Mouse (Mus musculus) lung, adult 18-20 months (tissue): ENCODE data around the gene C1s1.
"Not testable (repeated sequence)": the region's sequence is repeated elsewhere in the genome, so short reads cannot be mapped to it uniquely, and the experiment has no call there.

Experiments used
- DNase-seq, 2 experiments: peaks; one replicate each; pipeline ENCODE4 v3.0.0; 2022; ENCODE audit warnings: mixed read lengths in 2 of 2

The C1s1 gene

DNA sequence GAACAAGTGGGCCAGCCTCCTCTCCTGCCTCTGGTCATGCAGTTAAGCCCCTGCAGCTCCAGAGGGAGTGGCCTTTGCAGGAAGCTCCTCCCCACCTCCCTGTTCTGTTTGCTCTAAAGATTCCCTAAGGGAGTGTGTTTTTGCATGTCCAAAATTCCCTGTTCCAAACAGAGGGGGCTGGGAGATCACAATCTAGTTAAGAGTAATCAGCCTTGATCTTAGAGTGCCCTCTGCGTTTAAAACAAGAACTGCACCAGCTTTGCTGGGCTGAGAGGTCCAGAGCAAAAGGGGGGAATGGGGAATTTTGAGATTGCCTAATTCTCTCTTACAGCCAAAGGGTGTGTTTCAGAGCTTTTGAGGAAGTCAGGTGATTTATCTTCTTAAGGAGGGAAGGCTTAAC, at the start of gene C1s1:
TSS of gene C1s1 (minus strand) at position 76 of the 400 bp plus-strand sequence.
- DNase-seq = peak; percentile 58 to 76

DNA sequence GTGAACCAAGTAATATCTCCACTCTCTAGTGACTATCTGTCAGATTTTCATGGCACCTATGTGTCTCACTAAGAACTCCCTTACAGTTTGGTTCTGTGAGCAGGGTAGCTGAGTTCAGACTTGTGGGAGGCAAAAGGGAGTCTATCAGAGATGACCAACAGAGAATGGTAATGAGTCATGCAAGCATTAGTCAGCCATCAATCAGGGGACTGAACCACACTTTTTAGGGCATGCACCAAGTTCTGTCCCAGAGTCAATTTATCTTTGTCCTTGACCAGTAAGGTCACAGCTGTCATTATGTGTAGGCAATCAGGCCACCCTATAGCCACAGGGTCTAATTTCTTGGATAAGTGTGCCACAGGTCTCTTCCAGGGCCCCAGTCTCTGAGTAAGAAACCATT, 46.6 kb upstream of the C1s1 start:
- DNase-seq = no peak

DNA sequence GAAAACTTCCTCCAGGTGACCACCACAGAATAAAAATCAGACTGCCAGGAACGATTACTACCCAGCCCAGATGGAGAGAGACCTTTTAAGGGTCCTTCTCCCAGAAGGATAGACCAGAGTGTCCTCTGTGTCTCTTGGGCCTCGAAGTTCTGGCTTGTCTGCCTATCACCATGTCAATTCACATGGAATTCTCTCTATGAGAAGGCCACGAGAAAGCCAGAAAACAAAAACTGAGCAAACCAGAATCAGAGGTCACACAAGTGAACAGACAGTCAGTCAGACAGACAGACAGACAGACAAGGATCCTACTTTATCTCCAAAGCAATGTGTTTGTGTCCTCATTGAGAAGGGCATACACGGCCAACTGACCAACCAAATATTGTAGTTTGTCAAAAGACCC, 44.1 kb upstream of the C1s1 start:
- DNase-seq = no peak

DNA sequence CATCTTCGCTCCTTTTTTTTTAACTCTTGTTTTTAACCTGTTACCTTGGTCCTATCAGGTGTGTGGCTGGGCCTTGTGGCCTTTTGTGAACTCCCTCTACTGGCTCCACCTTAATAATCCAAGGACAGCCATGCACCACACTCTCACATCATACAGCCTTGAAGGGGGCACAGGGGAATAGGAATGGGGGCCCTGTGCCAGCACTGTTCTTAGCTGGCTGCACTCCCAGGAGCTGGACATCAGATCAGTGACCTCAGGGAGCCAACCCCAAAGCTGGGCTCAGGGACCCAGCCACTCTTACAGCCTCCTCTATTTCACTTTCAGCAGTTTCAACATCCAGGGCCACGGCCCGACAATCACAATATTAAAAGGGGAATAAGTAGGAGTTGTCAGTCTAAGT, 43.6 kb upstream of the C1s1 start:
- no peak for DNase-seq

DNA sequence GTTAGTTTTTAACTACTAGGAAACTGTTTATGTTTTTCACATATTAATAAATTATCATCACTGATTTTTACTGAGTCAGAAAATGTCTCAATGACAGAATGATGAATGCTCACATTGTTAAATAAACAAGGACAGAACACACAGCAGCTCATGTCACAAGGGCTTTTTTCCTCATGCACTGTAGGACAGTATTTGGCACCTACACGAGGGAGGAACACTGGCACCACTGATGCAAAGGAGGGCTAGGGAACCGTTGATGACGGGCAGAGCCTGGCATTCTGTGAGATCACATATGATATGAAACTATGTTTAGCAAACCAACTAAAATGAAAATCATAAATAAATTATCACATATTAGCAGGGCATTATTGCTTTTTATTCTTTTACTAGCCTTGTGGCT, 42.8 kb upstream of the C1s1 start:
- no peak for DNase-seq

DNA sequence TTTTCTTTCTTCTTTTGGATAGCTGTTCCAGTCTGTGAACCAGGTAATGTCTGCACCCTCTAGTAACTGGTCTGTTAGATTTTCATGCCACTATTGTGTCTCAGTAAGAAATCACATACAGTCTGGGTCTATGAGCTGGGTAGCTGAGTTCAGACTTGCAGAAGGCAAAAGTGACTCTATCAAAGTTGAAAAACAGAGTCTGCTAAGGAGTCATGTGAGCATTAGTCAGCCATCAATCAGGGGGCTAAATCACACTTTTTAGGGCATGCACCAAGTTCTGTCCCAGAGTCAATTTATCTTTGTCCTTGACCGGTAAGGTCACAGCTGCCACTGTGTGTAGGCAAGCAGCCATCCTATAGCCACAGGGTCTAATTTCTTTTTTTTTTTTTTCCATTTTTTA, 40.1 kb upstream of the C1s1 start:
- no peak for DNase-seq

DNA sequence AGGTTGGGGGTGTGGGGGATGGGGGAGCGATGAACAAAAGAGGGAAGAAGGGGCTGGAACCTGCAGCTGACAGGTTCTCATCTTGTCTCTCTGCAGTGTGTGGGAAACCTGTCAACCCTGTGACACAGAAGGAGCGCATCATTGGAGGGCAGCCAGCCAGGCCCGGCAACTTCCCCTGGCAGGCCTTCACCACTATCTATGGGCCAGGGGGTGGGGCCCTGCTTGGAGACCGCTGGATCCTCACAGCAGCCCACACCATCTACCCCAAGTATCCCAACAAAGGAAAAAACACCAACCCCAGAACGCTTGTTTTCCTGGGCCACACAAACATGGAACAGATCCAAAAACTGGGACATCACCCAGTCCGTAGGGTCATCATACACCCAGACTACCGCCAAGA, 38.0 kb upstream of the C1s1 start:
- DNase-seq = not testable (repeated sequence)

DNA sequence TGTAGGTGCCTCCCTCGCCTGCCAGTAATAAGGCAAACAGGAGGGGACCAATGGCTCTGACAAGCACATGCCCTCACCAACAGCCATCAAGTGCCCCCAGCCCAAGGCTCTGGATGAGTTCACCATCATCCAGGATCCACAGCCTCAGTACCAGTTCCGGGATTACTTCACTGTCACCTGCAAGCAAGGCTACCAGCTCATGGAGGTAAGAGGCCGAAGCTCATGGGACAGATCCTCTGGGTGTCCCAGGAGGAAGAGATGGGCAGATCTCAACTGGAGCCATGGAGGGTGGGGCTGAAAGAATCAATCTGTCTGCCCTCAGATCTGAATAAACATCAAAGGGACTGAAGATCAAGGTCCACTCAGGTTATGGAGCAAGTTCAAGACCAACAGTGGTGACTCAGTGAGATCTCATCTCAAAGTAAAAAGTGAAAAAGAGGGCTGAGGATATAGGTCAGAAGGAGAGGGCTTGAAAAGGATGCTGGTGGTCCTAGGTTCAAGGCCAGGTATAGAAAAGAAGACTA, 33.1 kb upstream of the C1s1 start:
- not testable (repeated sequence) for DNase-seq

DNA sequence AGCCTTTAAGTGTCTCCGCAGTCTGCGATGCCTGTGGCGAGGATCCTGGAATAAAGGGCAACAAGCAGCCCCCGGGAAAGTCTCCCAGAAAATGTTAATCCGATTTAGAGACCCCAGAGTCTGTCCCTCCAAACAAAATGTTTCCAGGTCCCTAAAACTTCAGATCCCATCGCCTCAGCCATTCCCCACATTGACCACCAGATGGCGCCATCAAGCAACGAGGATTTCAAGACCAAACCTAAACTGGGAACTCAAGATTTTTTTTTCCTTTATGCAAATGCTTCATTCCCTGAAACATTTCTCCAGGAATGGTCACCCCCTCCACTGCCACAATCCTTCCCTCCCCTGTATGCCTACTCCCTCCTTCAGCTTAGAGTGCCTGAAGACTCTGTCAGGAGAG, 27.9 kb upstream of the C1s1 start, which contains the start of gene C1rb:
TSS of gene C1rb (plus strand) at position 269 of the 400 bp plus-strand sequence.
- peak; percentile 39 to 50 for DNase-seq

DNA sequence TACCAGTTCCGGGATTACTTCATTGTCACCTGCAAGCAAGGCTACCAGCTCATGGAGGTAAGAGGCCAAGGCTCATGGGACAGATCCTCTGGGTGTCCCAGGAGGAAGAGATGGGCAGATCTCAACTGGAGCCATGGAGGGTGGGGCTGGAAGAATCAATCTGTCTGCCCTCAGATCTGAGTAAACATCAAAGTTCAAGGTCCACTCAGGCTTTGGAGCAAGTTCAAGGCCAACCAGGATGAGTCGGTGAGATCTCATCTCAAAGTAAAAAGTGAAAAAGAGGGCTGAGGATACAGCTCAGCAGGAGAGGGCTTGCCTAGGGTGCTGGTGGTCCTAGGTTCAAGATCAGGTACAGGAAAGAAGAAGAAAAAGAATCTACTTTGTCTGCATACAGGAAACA, 19.5 kb upstream of the C1s1 start:
- not testable (repeated sequence) for DNase-seq

DNA sequence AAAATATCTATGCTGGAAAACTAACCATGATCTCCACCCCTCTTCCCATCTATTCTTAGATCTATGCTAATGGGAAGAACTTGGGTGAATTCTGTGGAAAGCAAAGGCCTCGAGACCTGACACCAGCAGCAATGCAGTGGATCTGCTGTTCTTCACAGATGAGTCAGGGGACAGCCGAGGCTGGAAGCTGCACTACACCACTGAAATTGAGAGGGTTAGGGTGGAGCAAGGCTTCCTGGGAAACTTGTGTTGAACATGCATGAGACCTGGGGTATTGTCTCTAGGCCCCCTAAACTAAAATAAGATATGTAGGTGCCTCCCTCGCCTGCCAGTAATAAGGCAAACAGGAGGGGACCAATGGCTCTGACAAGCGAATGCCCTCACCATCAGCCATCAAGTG, 19.0 kb upstream of the C1s1 start:
- not testable (repeated sequence) for DNase-seq

DNA sequence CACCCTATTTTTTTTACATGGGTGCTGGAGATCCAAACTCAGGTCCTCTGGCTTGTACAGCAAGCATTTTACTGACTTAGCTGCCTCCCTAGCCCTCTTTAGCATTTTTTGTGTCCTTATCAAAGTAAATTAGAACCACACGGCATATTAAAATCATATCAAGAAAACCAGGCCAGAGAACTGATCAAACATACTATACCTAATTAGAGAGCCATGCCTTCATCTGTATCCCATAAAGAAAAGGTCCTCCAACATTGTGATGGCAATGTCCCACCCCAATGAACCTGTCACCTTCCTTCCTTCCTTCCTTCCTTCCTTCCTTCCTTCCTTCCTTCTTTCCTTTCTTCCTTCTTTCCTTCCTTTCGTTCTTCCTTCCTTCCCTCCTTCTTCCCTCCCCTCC, 13.8 kb upstream of the C1s1 start:
- not testable (repeated sequence) for DNase-seq

DNA sequence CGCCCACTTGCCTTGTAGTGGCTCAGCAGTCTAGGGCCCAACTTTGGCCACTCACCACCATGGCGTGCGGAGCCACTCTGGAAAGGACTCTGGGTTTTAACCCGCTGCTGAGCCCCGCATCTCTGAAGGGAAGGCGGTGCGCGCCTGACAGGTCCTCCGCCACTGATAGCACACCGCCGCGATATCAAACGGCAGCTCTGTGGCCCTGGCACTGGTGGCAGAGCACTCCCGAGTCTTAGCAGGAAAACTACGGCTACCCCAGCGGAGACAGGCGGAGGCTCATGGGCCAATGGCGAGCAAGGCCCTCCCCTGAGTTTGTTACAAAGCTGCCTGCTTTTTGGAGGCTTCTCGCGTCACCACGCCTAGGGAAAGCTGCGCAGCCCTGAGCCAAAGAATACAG, 10.6 kb upstream of the C1s1 start:
- peak in 1 of 2 experiments; percentile 10 for DNase-seq

DNA sequence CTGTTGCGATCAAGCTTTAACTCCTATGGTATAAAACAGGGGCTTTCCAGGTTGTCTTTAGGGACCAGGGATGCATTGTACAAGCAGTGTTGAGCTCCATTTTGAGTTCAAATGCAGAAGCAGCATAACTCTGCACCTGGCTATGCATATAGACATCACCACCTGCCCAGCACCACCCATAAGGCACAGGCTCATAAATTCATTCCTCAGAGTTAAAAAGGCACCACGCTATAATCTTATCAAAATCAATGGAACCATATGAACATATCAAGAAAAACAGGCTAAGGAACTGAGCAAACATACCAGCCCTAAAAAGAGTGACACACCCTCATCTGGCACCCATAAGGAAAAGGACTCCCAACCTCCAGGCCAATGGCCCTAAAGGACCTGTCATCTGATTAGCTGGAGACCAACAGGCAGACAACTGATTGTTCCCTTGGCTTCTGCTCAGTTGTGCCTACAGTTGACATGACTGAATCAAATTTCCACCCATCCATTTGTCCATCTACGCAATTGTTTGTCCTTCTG, 6.9 kb upstream of the C1s1 start:
- DNase-seq = no peak

DNA sequence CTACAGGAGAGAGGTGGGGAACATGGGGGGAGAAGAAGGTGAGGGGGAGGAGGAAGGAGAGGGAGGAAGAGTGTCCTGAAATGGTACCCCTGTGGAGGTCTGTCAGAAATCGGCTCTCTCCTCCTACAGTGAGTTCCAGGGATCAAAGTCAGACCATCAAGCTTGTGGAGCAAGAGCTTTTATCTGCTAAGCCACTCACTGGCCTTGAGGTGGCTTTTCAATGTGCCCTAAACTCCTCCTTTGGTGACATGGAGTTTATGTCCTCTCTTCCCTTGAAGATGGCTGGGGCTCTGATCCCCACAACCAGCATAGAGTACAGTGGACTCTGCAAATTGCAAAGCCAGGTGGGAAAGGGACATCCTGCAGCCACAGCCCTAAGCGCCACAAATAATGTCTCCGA, 5.8 kb upstream of the C1s1 start:
- DNase-seq = not testable (repeated sequence)

DNA sequence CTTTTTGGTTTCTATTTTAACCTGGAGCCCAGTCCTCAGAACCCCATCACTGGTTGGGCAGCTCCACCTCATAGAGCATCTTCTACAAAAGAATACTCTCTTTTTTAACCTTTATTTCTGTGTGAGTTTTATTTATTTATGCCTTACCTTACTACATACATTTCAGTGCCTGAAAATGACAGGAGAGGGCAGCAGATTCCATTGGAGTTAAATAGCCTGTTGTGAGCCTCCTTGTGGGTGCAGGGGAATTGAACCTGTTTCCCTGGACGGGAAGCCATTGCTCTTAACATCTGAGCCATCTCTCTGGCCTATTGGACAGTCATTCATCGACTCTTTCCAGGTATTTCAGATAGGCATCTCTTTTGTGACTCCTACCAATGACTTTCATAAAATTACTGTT, 3.3 kb upstream of the C1s1 start:
- DNase-seq = no peak

DNA sequence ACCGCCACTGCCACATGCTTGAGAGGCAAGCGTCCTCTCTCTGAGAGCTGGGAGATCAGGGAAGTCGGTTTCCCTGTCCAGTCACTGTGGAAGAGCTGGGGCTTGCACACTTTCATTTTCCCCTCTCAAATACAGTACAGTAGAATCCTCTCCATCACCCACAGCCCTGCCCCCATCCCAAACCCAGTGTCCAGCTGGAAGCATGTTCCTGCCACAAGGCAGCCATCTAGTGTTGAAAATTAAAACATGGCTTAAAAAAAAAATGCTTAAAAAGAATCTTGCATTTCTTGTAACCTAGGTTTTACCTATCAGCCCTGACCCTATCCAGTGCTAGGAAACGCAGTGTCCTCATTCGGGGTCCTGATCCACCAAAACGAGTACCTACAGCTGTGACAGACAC, 2.3 kb upstream of the C1s1 start:
- DNase-seq = peak; percentile 6 to 8

DNA sequence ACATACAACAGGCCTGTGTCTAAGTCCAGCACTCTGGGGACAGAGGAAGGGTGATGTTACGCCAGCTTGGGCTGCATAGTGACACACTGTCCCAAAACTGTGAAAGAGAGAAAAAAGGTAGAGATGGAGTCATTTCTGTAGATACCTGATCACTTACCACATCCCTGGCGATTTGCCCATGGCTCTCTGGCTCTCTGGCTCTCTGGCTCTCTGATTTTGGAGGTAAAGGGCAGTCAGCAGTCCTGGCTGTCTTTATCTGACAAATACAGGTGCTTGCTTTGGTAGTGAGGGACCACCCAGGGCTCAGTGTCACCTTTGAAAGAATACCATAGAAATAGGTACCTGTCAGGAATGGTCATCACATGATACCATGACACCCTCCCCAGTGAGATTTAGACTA, 983 bp downstream of the C1s1 start:
- DNase-seq = not testable (repeated sequence)

DNA sequence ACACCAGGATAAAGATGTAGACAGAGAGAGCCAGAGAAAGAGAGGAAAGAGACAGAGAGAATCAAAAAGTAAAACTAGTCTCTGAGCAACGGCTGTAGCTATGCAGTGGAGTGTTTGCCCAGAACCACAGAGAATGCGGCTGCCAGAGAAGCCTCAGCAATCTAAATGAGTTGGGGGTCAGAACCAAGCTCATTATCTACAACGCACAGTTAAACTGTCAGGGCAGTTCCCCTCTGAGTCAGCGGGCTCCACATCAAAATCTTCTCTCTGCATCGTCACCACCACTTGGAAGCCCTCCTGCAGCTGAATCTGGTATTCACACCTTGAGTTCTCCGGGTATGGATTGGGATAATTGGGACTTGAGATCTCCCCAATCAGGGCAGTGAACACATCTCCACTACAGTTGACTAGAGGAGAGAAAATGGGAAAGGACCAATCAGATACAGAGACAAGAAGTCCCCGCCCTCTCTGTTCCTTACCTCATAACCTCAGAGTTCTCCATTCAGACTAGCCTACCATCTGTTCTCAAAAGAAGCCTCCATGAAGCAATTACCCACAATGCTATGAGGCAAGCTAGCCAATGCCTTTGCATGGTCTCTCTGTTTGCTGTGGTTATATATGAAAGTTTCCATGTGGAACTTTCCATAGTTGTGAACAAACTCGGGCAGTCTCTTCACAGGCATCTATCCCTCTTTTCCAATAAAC, 5.9 kb downstream of the C1s1 start:
- not testable (repeated sequence) for DNase-seq

DNA sequence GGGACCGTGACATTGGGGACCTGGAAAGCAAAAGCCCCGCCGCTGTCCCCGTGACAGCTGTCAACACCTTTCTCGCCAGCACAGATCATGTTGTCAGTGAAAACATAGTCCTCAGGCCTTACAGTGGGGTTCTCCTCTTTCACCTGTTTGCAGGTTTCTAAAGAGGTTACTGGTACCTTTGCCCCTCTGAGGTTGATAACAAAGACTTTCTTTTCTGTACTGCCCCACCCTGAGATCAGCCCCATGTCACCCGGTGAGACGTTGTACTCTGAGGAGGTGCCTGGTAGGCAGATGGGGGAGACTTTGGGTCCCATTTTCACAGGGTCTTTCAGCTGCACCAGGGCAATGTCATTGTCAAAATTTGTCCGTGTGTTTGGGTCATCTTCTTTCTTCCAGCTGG, 11.1 kb downstream of the C1s1 start:
- no peak for DNase-seq

DNA sequence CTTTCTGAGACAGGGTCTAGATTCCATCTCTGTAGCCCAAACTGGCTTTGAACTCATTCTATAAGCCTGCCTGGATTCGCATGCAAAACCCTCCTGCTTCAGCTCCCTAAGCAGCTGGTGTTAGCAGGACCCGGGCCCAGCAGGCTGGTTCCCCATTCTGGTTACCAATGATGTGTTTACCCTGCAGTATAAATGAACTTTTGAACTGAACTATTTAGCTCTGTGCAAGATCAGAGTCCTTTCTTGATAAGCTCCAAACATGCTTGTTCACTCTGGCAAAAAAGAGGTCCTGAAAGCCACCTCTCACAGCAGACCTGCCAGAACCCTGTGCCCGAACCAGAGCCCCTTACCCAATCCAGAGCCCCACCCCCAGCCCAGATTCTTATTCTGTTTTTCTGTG, 14.3 kb downstream of the C1s1 start:
- DNase-seq = no peak

DNA sequence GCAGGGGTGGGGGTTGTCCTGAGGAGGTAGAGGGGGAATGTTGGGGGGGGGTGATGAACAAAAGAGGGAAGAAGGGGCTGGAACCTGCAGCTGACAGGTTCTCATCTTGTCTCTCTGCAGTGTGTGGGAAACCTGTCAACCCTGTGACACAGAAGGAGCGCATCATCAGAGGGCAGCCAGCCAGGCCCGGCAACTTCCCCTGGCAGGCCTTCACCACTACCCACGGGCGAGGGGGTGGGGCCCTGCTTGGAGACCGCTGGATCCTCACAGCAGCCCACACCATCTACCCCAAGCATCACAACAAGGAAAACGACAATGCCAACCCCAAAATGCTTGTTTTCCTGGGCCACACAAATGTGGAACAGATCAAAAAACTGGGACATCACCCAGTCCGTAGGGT, 20.1 kb downstream of the C1s1 start:
- not testable (repeated sequence) for DNase-seq

DNA sequence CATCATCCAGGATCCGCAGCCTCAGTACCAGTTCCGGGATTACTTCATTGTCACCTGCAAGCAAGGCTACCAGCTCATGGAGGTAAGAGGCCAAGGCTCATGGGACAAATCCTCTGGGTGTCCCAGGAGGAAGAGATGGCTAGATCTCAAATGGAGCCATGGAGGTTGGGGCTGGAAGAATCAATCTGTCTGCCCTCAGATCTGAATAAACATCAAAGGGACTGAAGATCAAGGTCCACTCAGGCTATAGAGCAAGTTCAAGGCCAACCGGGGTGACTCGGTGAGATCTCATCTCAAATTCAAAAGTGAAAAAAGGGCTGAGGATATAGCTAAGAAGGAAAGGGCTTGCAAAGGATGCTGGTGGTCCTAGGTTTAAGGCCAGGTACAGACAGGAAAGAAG, 24.4 kb downstream of the C1s1 start:
- not testable (repeated sequence) for DNase-seq

DNA sequence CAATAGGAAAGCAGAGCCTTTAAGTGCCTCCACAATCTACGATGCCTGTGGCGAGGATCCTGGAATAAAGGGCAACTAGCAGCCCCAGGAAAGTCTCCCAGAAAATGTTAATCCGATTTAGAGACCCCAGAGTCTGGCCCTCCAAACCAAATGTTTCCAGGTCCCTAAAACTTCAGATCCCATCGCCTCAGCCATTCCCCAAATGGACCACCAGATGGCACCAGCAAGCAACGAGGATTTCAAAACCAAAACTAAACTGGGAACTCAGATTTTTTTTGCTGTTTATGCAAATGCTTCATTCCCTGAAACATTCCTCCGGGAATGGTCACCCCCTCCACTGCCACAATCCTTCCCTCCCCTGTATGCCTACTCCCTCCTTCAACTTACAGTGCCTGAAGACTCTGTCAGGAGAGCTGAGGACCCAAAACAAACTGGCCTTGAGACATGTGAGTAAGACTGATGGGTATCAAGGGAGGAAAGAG, 29.8 kb downstream of the C1s1 start, which contains the start of gene C1ra:
TSS of gene C1ra (plus strand) at position 51 of the 482 bp plus-strand sequence.
- peak; percentile 60 to 62 for DNase-seq
